Mouse (Mus musculus): ENCODE results near the gene Gstk1. TPM values are rescaled to one million over a fixed set of nuclear protein-coding genes. Genes with fewer than 3 reads are reported as not detected.

The Gstk1 gene
- total RNA-seq, 2 experiments from 2014 or later, result 1.6 to 7.8 TPM

DNA sequence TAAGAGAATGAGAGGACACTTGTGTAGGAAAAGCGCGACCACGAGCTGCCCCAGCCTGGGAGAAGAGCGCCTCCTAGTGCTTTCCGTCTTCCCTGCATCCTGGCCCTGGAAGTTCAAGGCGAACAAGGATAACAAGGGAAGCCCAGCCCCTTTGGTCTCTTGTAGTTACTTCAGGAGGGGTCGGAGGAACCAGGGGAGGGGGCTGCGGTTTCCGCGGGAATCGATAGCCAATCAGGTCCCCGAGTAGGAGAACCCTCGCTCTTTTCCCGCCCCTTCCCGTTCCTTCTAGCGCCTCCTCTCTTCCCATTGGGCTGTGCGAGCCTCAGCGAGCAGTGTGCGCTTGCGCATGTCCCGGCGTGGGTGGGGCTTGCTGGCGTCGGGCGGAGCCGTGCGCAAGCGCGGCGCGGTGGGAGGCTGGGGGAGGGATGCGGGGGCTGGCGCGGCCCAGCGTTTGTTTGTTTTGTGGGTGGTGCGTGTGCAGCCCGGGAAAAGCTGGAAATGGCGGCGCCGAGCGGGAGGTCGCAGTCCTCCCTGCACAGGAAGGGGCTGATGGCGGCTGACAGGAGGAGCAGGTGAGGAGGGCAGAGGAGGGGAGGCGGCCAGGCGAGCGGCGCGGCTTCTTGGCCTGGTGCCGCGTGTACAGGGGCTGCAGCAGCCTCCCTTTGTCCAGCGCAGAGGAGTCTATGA, 19.0 kb downstream of the Gstk1 start, which contains the start of gene Casp2:
Gene Casp2 (plus strand): TSS at position 360 of the 687 bp plus-strand sequence.
- ATAC-seq (replicated peaks; ENCODE audit: low FRiP score, low TSS enrichment, poor library complexity, severe bottlenecking), result peak; percentile 93

DNA sequence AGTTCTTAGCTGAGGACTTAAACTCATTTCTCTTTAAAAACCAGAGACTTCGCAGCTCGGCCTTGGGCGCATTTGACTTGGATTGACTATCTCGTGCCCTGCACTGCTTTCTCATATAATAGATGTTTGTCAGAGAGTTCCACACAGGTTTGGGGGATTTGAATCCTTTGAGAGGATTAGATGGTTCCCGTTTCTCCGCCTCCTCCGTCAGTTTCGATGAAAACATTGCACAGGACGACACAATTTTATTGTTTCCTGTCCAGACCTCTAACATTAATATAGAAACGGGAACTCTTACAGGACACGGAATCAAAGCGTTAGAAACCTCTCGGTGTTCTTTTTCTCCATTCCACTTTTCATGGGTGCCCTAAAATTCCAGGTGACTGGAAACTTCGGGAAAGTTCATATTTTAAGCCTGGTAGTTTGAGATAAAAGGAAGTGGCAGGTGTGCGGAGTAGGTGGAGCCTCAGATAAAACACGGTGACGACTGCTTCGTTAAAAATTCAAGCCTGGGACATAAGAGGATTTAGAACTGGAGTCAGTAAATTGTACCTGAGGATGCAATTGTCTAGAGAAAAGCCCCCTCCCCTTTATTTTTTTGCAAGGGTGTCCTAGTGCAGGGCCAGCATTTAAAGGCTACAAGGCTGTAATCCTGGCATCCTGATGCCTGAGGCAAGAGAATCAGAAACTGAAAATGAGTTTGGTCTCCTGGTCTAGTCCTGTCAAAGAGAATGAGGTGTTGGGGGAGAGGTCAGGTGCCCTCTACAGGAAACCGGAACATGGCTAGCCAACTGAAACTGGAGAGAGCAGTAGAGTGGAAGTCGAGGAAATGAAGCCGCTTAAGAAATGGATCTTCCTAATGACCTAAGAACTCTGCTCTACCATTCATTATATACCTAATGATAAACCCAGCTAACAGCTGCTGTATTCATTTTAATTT, 19.9 kb downstream of the Gstk1 start:
- ATAC-seq (replicated peaks; ENCODE audit: low FRiP score, low TSS enrichment, poor library complexity, severe bottlenecking), result peak; percentile 37; the same call in 1 of the 2 replicates

DNA sequence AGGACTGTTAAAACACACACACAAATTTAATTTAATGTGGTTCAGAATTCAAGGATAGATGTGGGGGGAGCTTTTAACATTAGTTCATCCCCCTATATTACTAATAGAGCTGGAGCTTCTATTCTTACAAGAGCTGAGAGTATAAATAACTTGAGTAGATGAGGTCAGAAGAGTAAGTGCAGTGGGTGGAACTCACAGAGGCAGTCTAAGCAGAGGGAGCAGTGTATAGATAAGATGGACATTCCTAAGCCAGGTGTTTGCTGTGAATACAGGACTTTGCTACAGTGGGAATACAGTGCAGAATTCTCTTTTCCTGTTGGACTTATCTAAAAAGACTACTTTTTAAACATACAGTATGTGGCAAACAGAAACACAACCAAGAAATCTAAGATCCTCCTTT, 25.1 kb downstream of the Gstk1 start:
- ATAC-seq (replicated peaks; ENCODE audit: low FRiP score, low TSS enrichment, poor library complexity, severe bottlenecking), result no peak

DNA sequence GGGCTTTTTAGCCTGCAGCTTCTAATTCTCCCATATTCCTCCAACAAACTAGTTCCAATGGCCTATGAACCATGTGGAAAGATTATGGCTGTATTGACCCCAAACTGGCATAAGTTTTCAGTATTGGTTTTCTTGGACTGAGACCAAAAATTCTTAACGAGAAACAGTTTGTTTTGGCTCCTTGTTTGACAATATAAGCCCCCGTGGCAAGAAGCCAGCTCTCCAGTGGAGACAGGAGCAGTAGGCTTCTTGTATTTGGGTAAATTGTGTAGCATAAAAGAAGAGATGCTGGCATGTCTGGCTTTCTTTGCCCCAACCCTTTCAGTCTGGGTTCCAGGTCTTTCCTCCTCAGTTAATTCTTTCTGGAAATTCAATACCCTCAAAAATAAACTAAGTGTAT, 30.4 kb downstream of the Gstk1 start:
- no peak for ATAC-seq (replicated peaks; ENCODE audit: low FRiP score, low TSS enrichment, poor library complexity, severe bottlenecking)

DNA sequence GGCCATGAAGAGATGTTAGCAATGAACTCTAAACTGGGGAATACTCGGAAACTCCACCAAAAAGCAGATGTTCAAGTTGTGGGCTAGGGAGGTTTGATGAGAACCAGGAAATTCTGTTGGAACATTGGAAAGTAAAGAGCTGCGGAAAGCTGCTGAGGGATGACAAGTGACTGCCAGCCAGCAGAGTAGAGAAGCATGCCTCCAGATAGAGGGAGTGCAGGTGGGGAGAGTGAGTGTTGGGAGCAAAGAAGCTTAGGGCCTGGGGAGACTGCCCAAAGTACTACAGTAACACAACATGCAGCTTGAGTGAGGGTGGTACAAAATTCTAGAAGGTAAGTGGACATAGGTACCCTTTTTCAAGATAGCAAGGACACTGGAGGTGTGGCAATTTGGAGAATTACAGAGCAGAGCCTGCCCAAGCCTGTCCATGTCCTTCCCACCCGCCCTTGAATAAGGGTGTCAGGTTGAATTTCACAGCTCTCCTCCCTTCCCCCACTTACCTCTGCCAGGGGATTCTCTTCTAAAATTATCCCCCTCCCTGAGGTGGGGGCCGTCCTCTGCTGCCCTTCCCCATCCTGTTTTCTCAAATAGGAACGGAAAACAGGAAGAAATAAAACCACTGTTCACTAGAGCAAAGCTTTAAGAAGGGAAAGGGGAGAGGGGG, 37.3 kb downstream of the Gstk1 start:
- ATAC-seq (replicated peaks; ENCODE audit: low FRiP score, low TSS enrichment, poor library complexity, severe bottlenecking), result no peak

DNA sequence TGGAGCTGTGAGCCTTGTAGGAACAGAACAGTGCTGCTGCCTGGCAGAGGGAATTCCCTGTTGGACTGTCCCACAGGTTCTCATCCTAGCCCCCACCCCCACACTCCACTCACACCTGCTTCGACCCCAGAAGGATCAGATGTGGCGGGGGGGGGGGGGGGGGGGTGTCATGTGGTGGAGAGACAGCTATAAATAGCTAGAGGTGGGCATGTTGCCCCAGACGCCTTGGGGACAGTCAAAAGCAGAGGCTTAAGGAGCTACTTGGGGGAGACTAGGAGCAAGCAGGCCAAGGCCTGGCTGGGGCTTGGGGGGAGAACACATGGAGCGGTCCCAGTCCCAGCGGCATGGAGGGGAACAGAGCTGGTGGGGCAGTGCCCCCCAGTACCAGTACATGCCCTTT, 40.7 kb downstream of the Gstk1 start, which contains the start of gene Clcn1:
Gene Clcn1 (plus strand): TSS at position 238 of the 400 bp plus-strand sequence.
- ATAC-seq (replicated peaks; ENCODE audit: low FRiP score, low TSS enrichment, poor library complexity, severe bottlenecking), result no peak

DNA sequence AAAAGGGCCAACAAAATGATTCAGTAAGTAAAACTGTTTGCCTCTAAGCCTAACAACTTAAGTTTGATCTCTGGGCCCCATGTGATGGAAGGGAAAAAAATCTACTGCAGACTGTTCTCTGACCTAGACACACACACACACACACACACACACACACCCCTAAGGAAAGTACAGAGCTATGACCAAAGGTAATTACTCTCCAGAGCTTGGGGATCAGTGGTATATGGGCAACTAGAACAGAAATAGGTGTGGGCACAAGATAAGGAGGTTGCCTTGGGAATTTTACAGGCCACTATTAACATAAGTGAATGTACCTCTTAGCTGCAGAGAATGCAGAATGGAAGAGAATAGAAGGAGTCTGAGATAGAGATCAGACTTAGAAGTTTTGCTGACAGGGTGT, 41.8 kb downstream of the Gstk1 start:
- no peak for ATAC-seq (replicated peaks; ENCODE audit: low FRiP score, low TSS enrichment, poor library complexity, severe bottlenecking)

DNA sequence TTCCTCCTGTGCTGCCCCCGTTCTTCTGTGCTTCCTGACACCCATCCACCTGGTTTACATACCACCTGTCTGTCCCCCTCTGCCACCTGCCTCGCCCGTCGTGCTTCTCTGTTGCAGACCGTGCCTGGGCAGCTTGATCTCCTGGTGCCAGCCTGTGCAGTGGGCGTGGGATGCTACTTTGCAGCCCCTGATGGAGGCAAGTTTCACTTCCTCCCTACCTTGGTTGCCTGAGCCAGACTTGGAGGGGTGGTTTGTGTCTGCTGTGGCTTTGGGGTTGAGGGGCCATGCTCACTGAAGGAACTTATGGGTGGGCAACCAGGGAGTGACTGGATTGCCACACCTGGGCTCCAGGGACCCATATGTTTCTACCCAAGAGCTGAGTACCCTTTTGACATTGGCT, 47.6 kb downstream of the Gstk1 start:
- no peak for ATAC-seq (replicated peaks; ENCODE audit: low FRiP score, low TSS enrichment, poor library complexity, severe bottlenecking)

DNA sequence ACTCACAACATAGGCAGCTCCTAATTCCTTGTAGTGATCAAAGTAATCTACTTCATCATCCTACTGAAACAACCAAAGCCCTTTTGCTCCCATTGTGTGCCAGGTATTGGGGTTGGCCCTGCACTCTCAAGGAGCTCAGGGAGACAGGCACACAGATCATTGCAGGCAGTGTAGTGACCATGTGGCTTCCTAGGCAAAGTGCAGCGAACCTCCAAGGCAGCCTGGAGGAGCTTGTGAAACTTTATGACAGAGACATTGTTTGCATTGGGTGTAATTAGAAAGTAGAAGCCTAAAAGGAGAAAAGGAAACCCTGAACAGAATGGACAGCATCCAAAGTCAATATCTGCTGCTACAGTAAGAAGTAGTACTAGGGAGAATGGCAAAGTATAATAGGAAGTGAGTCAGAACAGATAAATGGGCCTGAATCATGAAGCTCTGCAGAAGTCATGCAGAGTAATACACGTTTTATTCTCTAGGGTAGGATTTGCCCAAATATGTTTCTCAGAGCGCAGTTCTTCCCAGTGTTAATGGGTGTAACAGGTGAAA, 49.9 kb downstream of the Gstk1 start:
- ATAC-seq (replicated peaks; ENCODE audit: low FRiP score, low TSS enrichment, poor library complexity, severe bottlenecking), result no peak

DNA sequence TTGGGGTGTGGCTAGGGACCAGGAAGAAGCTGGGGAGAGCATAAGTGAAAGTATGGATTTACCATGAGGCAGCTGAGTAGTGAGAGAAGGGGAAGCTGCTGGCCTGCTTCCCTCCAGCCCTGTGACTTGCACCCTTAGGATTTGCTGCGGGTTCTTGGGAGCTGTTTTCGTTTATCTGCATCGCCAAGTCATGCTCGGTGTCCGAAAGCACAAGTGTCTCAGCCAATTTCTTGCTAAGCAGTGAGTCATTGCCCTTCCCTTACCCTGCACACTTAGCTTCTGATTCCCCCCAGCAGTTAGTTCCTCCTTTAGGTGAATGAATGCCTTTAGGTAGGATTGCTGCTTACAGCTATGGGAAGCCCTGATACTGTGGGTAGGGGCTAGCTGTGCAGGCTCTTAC, 53.6 kb downstream of the Gstk1 start:
- ATAC-seq (replicated peaks; ENCODE audit: low FRiP score, low TSS enrichment, poor library complexity, severe bottlenecking), result 0 out of 2 replicates have a peak, but pooled peaks have one; percentile 26

Other genes with a start within 250 kb of the Gstk1 start
- not detected in 2 replicates for gene Sva, start 207.5 kb upstream of the Gstk1 start, total RNA-seq (2014; fragmentation: Nextera tagmentation)
- gene Sva, start 207.5 kb upstream of the Gstk1 start, total RNA-seq (2017), result not detected in 2 replicates
- gene Tas2r139, start 105.0 kb upstream of the Gstk1 start, total RNA-seq (2014; fragmentation: Nextera tagmentation), result not detected in 2 replicates
- gene Tas2r139, start 105.0 kb upstream of the Gstk1 start, total RNA-seq (2017), result not detected in 2 replicates
- not detected in 2 replicates for gene Tas2r144, start 30.6 kb upstream of the Gstk1 start, total RNA-seq (2014; fragmentation: Nextera tagmentation)
- not detected in 2 replicates for gene Tas2r144, start 30.6 kb upstream of the Gstk1 start, total RNA-seq (2017)
- gene Tmem139, start 16.0 kb downstream of the Gstk1 start, total RNA-seq (2014; fragmentation: Nextera tagmentation), result not detected in 2 replicates
- not detected in 2 replicates for gene Tmem139, start 16.0 kb downstream of the Gstk1 start, total RNA-seq (2017)
- gene Casp2, start 19.1 kb downstream of the Gstk1 start, total RNA-seq (2014; fragmentation: Nextera tagmentation), result 68.3 and 86.6 TPM in 2 replicates
- 51.2 and 76.1 TPM in 2 replicates for gene Casp2, start 19.1 kb downstream of the Gstk1 start, total RNA-seq (2017)
- gene Clcn1, start 40.8 kb downstream of the Gstk1 start, total RNA-seq (2014; fragmentation: Nextera tagmentation), result not detected in 2 replicates
- gene Clcn1, start 40.8 kb downstream of the Gstk1 start, total RNA-seq (2017), result not detected in 2 replicates
- gene Fam131b, start 78.7 kb downstream of the Gstk1 start, total RNA-seq (2014; fragmentation: Nextera tagmentation), result not detected in 2 replicates
- gene Fam131b, start 78.7 kb downstream of the Gstk1 start, total RNA-seq (2017), result not detected in 2 replicates
- 43.6 and 51.9 TPM in 2 replicates for gene Zyx, start 103.7 kb downstream of the Gstk1 start, total RNA-seq (2014; fragmentation: Nextera tagmentation)
- gene Zyx, start 103.7 kb downstream of the Gstk1 start, total RNA-seq (2017), result 8.7 and 15.9 TPM in 2 replicates
- gene Epha1, start 127.3 kb downstream of the Gstk1 start, total RNA-seq (2014; fragmentation: Nextera tagmentation), result not detected in 2 replicates
- not detected in 2 replicates for gene Epha1, start 127.3 kb downstream of the Gstk1 start, total RNA-seq (2017)
- 1.3 TPM in 1 of 2 replicates, not detected in the other for gene Tas2r143, start 154.3 kb downstream of the Gstk1 start, total RNA-seq (2014; fragmentation: Nextera tagmentation)
- gene Tas2r143, start 154.3 kb downstream of the Gstk1 start, total RNA-seq (2017), result not detected in 2 replicates
- not detected in 2 replicates for gene Tas2r135, start 159.5 kb downstream of the Gstk1 start, total RNA-seq (2014; fragmentation: Nextera tagmentation)
- gene Tas2r135, start 159.5 kb downstream of the Gstk1 start, total RNA-seq (2017), result not detected in 2 replicates
- gene Tas2r126, start 188.6 kb downstream of the Gstk1 start, total RNA-seq (2014; fragmentation: Nextera tagmentation), result not detected in 2 replicates
- gene Tas2r126, start 188.6 kb downstream of the Gstk1 start, total RNA-seq (2017), result not detected in 2 replicates
- gene Olfr458, start 219.3 kb downstream of the Gstk1 start, total RNA-seq (2014; fragmentation: Nextera tagmentation), result not detected in 2 replicates
- gene Olfr458, start 219.3 kb downstream of the Gstk1 start, total RNA-seq (2017), result not detected in 2 replicates
- not detected in 2 replicates for gene Olfr457, start 230.4 kb downstream of the Gstk1 start, total RNA-seq (2014; fragmentation: Nextera tagmentation)
- gene Olfr457, start 230.4 kb downstream of the Gstk1 start, total RNA-seq (2017), result not detected in 2 replicates
- gene Olfr456, start 241.3 kb downstream of the Gstk1 start, total RNA-seq (2014; fragmentation: Nextera tagmentation), result not detected in 2 replicates
- not detected in 2 replicates for gene Olfr456, start 241.3 kb downstream of the Gstk1 start, total RNA-seq (2017)

Data from megakaryocyte-erythroid progenitor cell, adult 5-6 weeks (primary cell).